Mouse (Mus musculus) cerebellum, adult 11 months (tissue): ENCODE data around the gene Lrriq1.

Experiments
- DNase-seq: peaks from one replicate; pipeline ENCODE4 v3.0.0; 2022

Gene Lrriq1

GRCm38 (mm10) chr10:103028253-103029131, 207.6 kb downstream of the Lrriq1 start:
- no peak for DNase-seq

DNA sequence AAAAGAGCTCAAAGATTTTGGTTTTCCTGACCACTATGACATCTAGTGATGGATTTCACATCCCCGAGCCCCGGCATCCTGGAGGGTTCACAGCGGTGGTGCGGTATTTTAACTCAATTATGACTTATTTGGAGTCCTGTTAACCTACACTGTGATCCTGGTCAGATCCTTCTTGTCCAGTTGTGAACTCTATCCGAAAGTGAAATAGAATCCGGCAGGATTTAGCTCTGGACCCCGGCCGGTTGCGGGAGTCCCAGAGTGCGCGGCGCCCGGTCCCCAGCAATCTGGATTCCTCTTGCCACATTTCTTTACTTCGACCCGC, 208.2 kb downstream of the Lrriq1 start:
- DNase-seq: no peak

GRCm38 (mm10) chr10:103027226-103027930, 208.7 kb downstream of the Lrriq1 start:
- DNase-seq: no peak

- no peak for DNase-seq
These were observed 209.4 kb downstream of the Lrriq1 start for GRCm38 (mm10) chr10:103026636-103027225.

DNA sequence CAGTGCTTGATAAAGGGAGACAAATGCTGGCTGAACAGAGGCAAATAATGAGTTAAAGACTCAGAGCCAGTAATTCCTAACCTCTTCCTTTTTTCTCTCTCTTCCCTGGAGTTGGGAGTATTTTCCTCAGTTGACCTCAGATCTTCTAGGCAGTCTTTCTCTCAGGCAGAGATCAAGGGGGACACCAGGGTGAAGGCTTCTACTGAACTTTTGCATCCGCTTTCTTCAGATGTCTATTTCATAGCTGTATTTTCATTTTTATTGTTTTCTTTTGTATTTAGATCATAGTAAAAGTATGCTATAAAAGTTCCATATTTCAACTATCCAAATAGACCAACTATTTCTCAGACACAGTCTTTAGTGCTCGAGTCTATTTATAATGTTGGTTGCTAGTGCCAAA, 233.6 kb downstream of the Lrriq1 start:
- no peak for DNase-seq

- no peak for DNase-seq
These were observed 235.2 kb downstream of the Lrriq1 start for GRCm38 (mm10) chr10:103000902-103001301.

- no peak for DNase-seq
These were observed 236.5 kb downstream of the Lrriq1 start for GRCm38 (mm10) chr10:102999584-102999983.
